Mouse (Mus musculus): ENCODE measurements around the gene Cdcp2.

Cdcp2 gene

GRCm38 (mm10) chr4:107096841-107097373 is at the start of gene Cdcp2:
Gene Cdcp2 (plus strand): TSS chr4:107096891.
- in situ Hi-C loops (cut with MboI): no loop called here

GRCm38 (mm10) chr4:107047806-107048205 is 48.9 kb upstream of the Cdcp2 start:
- in situ Hi-C loops (cut with MboI): no loop called here

GRCm38 (mm10) chr4:107048568-107049162 is 48.0 kb upstream of the Cdcp2 start:
- in situ Hi-C loops (cut with MboI): no loop called here

- in situ Hi-C loops (cut with MboI): no loop called here
These were observed 44.8 kb upstream of the Cdcp2 start for GRCm38 (mm10) chr4:107051889-107052288.

GRCm38 (mm10) chr4:107052962-107053553 is 43.6 kb upstream of the Cdcp2 start:
- in situ Hi-C loops (cut with MboI): no loop called here

- in situ Hi-C loops (cut with MboI): no loop called here
These were observed 40.6 kb upstream of the Cdcp2 start for GRCm38 (mm10) chr4:107056088-107056487.

GRCm38 (mm10) chr4:107058346-107058745 is 38.3 kb upstream of the Cdcp2 start:
- in situ Hi-C loops (cut with MboI): no loop called here

GRCm38 (mm10) chr4:107058781-107059180 is 37.9 kb upstream of the Cdcp2 start:
- in situ Hi-C loops (cut with MboI): no loop called here

GRCm38 (mm10) chr4:107061560-107061959 is 35.1 kb upstream of the Cdcp2 start:
- in situ Hi-C loops (cut with MboI): no loop called here

GRCm38 (mm10) chr4:107063214-107063613 is 33.5 kb upstream of the Cdcp2 start:
- in situ Hi-C loops (cut with MboI): no loop called here

- in situ Hi-C loops (cut with MboI): no loop called here
These were observed 32.1 kb upstream of the Cdcp2 start for GRCm38 (mm10) chr4:107064394-107065098.

- in situ Hi-C loops (cut with MboI): no loop called here
These were observed 30.2 kb upstream of the Cdcp2 start, which contains the start of the genes Mrpl37 and Cyb5rl for GRCm38 (mm10) chr4:107066252-107067124. Gene Mrpl37 (minus strand): TSS chr4:107066868. Gene Cyb5rl (plus strand): TSS chr4:107066988.

- in situ Hi-C loops (cut with MboI): no loop called here
These were observed 29.4 kb upstream of the Cdcp2 start for GRCm38 (mm10) chr4:107067151-107067840.

GRCm38 (mm10) chr4:107072343-107072742 is 24.3 kb upstream of the Cdcp2 start:
- in situ Hi-C loops (cut with MboI): no loop called here

GRCm38 (mm10) chr4:107075456-107075855 is 21.2 kb upstream of the Cdcp2 start:
- in situ Hi-C loops (cut with MboI): no loop called here

- in situ Hi-C loops (cut with MboI): no loop called here
These were observed 17.8 kb upstream of the Cdcp2 start for GRCm38 (mm10) chr4:107078894-107079293.

GRCm38 (mm10) chr4:107079716-107080115 is 17.0 kb upstream of the Cdcp2 start:
- in situ Hi-C loops (cut with MboI): no loop called here

GRCm38 (mm10) chr4:107082185-107082584 is 14.5 kb upstream of the Cdcp2 start:
- in situ Hi-C loops (cut with MboI): no loop called here

GRCm38 (mm10) chr4:107083126-107083525 is 13.6 kb upstream of the Cdcp2 start:
- in situ Hi-C loops (cut with MboI): no loop called here

- in situ Hi-C loops (cut with MboI): no loop called here
These were observed 12.3 kb upstream of the Cdcp2 start for GRCm38 (mm10) chr4:107084343-107084742.

- in situ Hi-C loops (cut with MboI): no loop called here
These were observed 11.8 kb upstream of the Cdcp2 start for GRCm38 (mm10) chr4:107084858-107085257.
